Mouse (Mus musculus): ENCODE measurements around the gene Fut11. TPM values are rescaled to one million over a fixed set of nuclear protein-coding genes. Genes with fewer than 3 reads are reported as not detected.

Fut11 gene
- 18.0 and 22.5 TPM in 2 replicates for total RNA-seq (2021)
- long read RNA-seq, full-length matches to known transcripts = 17 of 19 reads
- long read RNA-seq, partial matches to known transcripts = 0 of 19 reads
- long read RNA-seq, other reads (novel, unspliced or antisense) = 2 of 19 reads

DNA sequence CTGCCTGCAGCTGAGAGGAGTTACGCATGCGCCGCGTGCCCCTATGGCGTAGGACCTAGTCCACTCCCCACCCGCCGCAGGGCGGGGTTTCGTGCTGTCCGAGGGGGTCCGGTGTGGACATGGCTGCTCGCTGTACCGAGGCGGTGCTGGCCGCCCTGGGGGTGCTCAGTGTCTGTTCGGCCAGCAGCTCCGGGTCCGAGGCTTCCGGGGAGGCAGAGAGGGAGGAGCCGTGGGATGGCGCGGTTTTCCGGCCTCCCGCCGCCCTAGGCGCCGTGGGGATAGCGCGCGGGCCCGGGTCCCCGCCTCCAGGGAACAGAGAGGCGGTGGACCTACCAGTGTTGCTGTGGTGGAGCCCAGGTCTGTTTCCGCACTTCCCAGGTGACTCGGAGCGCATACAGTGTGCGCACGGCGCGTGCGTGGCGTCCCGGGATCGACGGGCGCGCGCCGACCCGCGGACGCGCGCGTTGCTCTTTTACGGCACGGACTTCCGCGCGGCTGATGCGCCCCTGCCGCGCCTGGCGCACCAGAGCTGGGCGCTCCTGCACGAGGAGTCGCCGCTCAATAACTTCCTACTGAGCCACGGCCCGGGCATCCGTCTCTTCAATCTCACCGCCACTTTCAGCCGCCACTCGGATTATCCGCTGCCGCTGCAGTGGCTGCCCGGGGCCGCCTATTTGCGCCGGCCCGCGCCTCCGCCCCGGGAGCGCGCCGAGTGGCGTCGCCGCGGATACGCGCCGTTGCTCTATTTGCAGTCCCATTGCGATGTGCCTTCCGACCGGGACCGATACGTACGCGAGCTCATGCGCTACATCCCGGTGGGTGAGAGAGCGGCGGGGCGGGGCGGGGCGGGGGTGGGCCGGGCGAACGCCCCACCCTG lies at the start of gene Fut11:
Gene Fut11 (plus strand): TSS at position 85 of the 877 bp plus-strand sequence.
- DNase-seq = peak; percentile 91

DNA sequence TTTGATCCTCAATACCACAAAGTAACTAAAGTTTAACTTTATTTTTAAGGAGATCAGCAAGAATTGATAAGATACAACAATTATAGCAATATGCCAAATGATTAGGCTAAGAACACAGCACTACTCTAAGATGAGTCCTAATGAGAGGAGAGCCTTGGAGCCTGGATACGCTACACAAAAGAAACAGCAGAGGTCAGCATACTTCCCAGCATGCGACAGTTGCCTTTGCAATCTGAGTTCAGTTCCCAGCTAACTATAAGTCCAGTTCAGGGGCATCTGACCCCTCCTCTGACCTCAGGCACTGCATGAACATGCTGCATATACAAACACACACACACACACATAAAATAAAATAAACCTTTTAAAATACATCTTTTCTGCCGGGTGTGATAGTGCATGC lies 49.2 kb upstream of the Fut11 start:
- DNase-seq = no peak

- DNase-seq = no peak
Measured at GRCm38 (mm10) chr14:20646381-20646780, 48.4 kb upstream of the Fut11 start.

DNA sequence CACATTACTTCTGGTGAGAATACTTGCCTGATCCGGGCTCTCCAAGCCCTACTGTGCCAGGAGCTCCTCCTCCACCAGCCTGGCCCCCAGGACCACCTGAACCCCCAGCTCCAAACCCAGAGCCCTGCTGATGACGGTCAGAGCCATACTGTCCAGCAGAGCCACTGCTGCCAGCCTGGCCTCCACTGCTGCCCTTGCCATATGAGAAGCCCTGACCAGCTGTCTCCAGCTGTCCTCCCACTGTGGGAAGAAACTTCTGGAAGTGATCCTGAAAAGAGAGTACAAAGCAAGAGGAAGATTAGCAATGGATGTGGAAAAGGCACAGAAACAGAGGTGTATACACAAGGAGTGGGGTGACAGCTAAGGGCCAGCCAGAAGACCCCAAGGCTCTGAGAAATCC lies 43.8 kb upstream of the Fut11 start:
- no peak for DNase-seq

- no peak for DNase-seq
Measured at GRCm38 (mm10) chr14:20651722-20652256, 43.0 kb upstream of the Fut11 start.

DNA sequence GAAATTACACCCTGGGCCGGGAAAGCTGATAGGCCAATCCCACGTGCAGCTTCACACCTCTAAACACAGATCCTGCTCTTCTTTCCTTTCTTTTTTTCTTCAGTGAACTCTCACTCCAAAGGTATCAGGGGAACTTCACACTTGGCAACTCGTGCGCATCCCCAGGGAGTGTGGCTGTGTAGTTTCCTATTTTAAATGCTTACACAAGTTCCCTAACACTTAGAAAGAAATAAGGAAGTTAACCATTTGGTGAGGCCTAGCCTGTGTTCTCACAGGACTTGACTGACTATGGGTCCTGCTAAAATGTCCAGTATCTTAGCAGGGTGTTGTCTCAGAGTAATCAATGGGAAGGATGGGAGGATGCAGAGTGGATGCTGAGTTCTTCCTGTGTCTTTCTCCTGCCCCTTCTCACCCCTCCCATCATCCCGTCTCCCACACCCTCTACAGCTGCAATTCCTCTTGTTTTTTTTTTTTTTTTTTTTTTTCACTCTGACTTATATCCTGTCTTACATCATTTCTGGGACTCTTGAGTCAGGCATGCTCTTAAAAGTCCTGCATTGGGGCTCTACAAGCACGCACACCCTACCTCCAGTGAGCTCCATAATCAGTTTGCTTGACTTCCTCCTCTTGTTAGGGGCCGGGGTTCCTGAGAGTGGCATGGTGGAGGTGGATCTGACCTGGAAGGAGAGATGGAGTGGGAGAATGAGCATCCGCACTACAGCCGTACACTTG lies 39.9 kb upstream of the Fut11 start:
- no peak for DNase-seq

- no peak for DNase-seq
Measured at GRCm38 (mm10) chr14:20655731-20656130, 39.0 kb upstream of the Fut11 start.

- no peak for DNase-seq
Measured at GRCm38 (mm10) chr14:20656361-20656760, 38.4 kb upstream of the Fut11 start, which contains the start of gene Myoz1. Myoz1 (minus strand) TSS chr14:20656540.

GRCm38 (mm10) chr14:20658326-20658725 lies 36.4 kb upstream of the Fut11 start:
- DNase-seq = no peak

- no peak for DNase-seq
Measured at GRCm38 (mm10) chr14:20658902-20659301, 35.9 kb upstream of the Fut11 start.

GRCm38 (mm10) chr14:20659687-20660086 lies 35.1 kb upstream of the Fut11 start:
- DNase-seq = no peak

GRCm38 (mm10) chr14:20660827-20661660 lies 33.7 kb upstream of the Fut11 start:
- DNase-seq = peak; percentile 86

DNA sequence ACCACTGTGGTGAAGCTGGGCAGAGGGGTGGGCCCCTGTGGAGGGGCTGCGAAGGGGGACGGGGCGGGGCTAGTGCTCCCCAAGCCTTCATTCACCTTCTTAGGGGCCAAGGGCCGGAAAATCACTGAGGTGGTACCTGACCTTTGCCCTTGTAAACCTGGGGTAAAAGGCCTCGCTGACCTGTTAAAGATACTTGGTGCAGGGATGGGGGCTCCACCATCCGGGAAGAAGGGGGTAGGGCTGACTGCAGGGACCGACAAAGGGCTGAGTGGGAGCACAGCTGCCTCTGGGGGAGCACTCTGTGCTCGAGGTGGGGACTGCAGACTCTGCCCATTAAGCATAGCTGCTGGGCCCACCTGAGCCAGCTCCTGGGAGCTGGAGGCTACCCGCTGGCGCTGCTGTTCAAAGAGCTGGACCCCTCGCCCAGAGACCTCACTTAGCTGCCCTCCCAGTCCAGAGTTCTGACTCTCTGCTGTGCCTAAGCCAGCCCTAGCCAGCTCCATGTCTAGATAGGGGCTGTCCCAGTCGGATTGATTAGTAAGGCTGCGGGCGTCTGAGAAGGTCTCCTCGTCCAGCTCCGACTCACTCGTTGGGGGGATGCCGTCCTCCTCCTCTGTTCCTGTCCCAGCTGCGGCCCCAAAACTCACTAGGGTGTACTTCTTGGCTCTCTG lies 33.0 kb upstream of the Fut11 start:
- DNase-seq = no peak

GRCm38 (mm10) chr14:20662740-20663139 lies 32.0 kb upstream of the Fut11 start:
- no peak for DNase-seq

- no peak for DNase-seq
Measured at GRCm38 (mm10) chr14:20663601-20664000, 31.2 kb upstream of the Fut11 start.

GRCm38 (mm10) chr14:20664436-20664835 lies 30.3 kb upstream of the Fut11 start:
- no peak for DNase-seq

GRCm38 (mm10) chr14:20667469-20667868 lies 27.3 kb upstream of the Fut11 start:
- DNase-seq = no peak

DNA sequence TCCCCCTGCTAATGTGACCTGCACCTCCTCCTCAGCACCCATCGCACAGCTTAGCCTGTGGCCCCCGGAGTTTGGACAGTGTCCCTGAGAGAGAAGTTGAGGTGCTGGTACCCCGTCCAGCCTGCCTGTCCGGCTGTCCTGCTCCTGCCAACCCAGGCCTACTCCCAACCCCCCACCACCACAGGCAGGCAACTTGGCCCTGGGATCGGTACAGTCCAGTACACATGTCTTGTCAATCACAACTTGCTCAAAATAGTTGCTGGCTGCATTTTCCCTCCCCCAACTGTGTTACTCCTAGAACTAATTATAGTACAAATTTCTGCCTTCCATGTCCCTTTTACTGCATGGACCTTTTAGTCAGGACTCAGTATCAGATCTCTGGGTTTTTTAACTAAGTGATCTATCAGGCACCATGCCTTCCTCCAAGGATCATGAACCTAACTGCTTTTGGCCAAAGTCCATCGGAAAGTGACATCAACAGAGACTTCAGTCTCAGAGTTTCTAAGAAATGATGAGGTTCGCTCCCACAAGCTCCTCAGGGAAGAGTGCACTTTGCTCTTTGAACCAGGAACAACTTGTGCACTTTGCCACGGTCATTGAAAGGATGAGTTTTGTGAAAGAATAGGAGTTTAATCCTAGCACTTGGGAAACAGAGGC lies 26.5 kb upstream of the Fut11 start, which contains the start of gene Synpo2l:
Gene Synpo2l (minus strand): TSS at position 201 of the 657 bp plus-strand sequence.
- DNase-seq = no peak

DNA sequence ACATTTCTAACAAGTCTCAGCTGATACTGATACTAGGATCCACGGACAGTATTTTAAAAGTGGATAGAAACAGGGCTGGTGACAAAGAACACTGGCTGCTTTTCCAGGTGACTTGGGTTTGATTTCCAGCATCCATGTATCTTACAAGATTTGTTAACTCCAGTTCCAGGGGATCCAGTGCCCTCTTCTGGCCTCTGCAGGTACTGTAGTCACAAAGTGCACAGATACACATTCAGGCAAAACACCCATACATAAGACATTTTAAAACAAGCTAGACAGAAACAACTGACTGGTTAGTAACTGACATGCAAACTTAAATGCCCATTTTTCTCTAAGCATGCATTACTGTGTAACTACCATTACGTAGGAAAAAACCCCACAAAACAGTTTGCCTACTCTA lies 21.8 kb upstream of the Fut11 start:
- no peak for DNase-seq

DNA sequence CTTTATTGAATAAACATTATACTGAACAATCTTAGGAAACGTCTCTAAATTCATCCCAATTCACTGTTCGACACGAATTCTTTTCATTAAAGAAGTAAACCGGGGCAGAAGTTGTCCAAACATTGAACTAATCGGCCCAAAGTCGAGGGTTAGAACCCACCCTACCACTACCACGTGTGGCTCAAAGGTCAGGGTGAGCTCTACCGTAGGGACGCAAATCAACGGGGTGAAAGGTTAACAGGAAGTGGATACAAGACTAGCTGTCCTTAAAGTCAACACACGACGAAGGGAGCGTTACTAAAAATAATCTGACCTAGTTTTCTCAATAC lies 21.1 kb upstream of the Fut11 start:
- no peak for DNase-seq

All from adrenal gland, postnatal 25 days (tissue).